Mouse (Mus musculus): ENCODE measurements around the gene Pfkfb2. TPM values are rescaled to one million over a fixed set of nuclear protein-coding genes. Genes with fewer than 3 reads are reported as not detected.

Gene Pfkfb2
- polyA plus RNA-seq, 1 experiment from 2014 or later: 15.5 TPM

DNA sequence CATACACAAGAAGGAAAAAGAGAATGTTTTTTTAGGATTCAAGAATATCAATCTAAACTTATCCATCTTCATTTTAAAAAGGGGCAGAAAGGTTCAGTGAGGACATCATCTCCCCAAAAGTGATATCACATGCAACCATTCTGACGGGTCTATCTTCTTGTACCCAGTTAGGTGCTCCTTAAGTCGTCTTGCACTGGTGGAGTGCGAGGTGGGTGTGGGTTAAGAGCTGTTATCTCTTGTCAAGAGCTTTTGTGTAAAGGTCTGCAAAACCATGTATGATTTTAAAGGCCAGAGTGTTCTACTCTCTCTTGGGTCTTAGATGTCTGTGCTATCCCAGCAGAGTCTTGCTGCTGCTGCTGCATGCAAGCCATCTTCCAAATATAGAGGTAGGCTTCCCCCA is 17.8 kb upstream of the Pfkfb2 start:
- no peaks in the 10 kb centered on the region for H3K4me1 ChIP-seq
- H3K36me3 ChIP-seq (ENCODE audit: poor library complexity, severe bottlenecking): no peaks in the 10 kb centered on the region
- no peak for ATAC-seq
- no peak overlapping the region for H3K4me2 ChIP-seq
- H3K27ac ChIP-seq: no peak overlapping the region
- 86% methylated on average over 3 of the region's 3 CpGs for WGBS
- no peak overlapping the region for H3K4me3 ChIP-seq
- H3K9ac ChIP-seq: no peak overlapping the region
- H3K27me3 ChIP-seq: no peaks in the 10 kb centered on the region
- no peaks in the 10 kb centered on the region for H3K9me3 ChIP-seq (replicated peaks)

GRCm38 (mm10) chr1:130745591-130745990 is 16.5 kb upstream of the Pfkfb2 start:
- Histone ChIP-seq H3K27ac (no peak overlapping the region), H3K36me3 (ENCODE audit: poor library complexity, severe bottlenecking) (no peaks in the 10 kb centered on the region), H3K27me3 (no peaks in the 10 kb centered on the region), H3K4me2 (no peak overlapping the region), H3K9ac (no peak overlapping the region), H3K4me1 (no peaks in the 10 kb centered on the region), H3K4me3 (no peak overlapping the region), H3K9me3 (replicated peaks) (no peaks in the 10 kb centered on the region)
- WGBS: 97% methylated on average over 3 of the region's 3 CpGs
- ATAC-seq: no peak

DNA sequence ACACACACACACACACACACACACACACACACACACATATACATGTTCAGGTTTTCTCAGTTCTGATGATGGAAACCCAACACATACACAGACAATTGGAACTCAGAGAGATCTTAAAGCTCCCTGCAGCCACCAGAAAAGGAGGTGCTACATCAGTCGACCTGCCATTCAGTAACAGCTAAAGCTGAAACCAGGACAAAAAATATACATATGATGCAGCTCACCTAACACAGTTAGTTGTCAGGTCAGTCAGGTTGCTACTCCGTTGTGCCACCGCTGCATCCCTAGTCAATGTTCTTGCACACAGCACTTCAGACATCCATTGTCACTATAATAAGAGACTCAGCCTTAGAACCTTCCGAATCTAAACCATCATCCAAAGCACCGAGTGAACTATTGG is 15.9 kb upstream of the Pfkfb2 start:
- ATAC-seq: no peak
- H3K36me3 ChIP-seq (ENCODE audit: poor library complexity, severe bottlenecking): no peaks in the 10 kb centered on the region
- no peak overlapping the region for H3K9ac ChIP-seq
- no peak overlapping the region for H3K4me3 ChIP-seq
- 85% methylated on average over 5 of the region's 5 CpGs for WGBS
- H3K27ac ChIP-seq: no peak overlapping the region
- H3K27me3 ChIP-seq: no peaks in the 10 kb centered on the region
- no peak overlapping the region for H3K4me2 ChIP-seq
- no peaks in the 10 kb centered on the region for H3K4me1 ChIP-seq
- H3K9me3 ChIP-seq (replicated peaks): no peaks in the 10 kb centered on the region

DNA sequence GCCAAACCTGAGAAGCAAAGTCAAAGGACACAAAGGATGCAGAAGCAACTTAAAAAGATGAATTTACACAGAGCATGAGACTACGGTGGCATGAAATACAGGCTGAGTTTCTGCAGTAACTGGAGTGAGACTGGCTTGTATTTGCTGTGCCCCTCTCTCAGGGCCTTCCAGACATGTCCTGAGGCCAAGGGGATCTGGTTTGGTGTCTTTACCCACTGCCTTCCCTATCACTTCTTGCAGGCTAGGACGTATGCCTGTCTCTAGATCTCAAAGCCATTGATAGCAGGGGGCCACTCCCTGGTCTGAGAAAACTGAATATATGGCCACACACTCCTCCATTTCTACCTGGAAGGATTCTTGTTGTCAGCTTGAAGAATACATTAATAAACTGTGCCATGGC is 15.2 kb upstream of the Pfkfb2 start:
- H3K4me2 ChIP-seq: no peak overlapping the region
- no peak overlapping the region for H3K27ac ChIP-seq
- 80% methylated on average over 2 of the region's 2 CpGs for WGBS
- no peak for ATAC-seq
- H3K9me3 ChIP-seq (replicated peaks): no peaks in the 10 kb centered on the region
- H3K27me3 ChIP-seq: no peaks in the 10 kb centered on the region
- H3K9ac ChIP-seq: no peak overlapping the region
- H3K4me1 ChIP-seq: no peaks in the 10 kb centered on the region
- H3K4me3 ChIP-seq: no peak overlapping the region
- no peaks in the 10 kb centered on the region for H3K36me3 ChIP-seq (ENCODE audit: poor library complexity, severe bottlenecking)

DNA sequence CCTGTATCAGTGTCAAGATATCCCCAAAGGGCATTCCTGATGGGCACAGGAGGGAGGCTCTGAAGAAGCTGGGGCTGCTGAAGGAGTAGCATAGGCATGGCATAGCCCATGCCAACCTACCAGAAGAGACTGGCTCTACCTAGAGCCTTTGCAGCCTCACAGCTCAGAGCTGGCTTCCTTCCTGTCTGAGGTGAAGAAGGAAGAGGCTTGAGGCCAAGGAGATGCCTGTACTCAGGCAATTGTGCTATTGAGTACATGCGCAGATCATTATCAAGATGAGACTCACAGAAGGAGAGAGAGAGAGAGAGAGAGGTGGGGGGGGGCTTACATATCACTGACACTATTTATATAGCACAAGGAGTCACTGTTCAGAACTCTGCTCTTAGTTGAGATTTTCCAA is 14.7 kb upstream of the Pfkfb2 start:
- H3K36me3 ChIP-seq (ENCODE audit: poor library complexity, severe bottlenecking): no peaks in the 10 kb centered on the region
- no peaks in the 10 kb centered on the region for H3K4me1 ChIP-seq
- H3K9ac ChIP-seq: no peak overlapping the region
- ATAC-seq: no peak
- 100% methylated on average over 1 of the region's 1 CpGs for WGBS
- no peak overlapping the region for H3K4me2 ChIP-seq
- H3K27ac ChIP-seq: no peak overlapping the region
- no peaks in the 10 kb centered on the region for H3K27me3 ChIP-seq
- no peaks in the 10 kb centered on the region for H3K9me3 ChIP-seq (replicated peaks)
- H3K4me3 ChIP-seq: no peak overlapping the region

GRCm38 (mm10) chr1:130742201-130742600 is 13.1 kb upstream of the Pfkfb2 start:
- no peak overlapping the region for H3K9ac ChIP-seq
- WGBS: 87% methylated on average over 7 of the region's 7 CpGs
- no peak overlapping the region for H3K4me3 ChIP-seq
- H3K27me3 ChIP-seq: no peaks in the 10 kb centered on the region
- no peaks in the 10 kb centered on the region for H3K36me3 ChIP-seq (ENCODE audit: poor library complexity, severe bottlenecking)
- H3K4me1 ChIP-seq: no peaks in the 10 kb centered on the region
- H3K4me2 ChIP-seq: no peak overlapping the region
- ATAC-seq: no peak
- H3K27ac ChIP-seq: no peak overlapping the region
- no peaks in the 10 kb centered on the region for H3K9me3 ChIP-seq (replicated peaks)

DNA sequence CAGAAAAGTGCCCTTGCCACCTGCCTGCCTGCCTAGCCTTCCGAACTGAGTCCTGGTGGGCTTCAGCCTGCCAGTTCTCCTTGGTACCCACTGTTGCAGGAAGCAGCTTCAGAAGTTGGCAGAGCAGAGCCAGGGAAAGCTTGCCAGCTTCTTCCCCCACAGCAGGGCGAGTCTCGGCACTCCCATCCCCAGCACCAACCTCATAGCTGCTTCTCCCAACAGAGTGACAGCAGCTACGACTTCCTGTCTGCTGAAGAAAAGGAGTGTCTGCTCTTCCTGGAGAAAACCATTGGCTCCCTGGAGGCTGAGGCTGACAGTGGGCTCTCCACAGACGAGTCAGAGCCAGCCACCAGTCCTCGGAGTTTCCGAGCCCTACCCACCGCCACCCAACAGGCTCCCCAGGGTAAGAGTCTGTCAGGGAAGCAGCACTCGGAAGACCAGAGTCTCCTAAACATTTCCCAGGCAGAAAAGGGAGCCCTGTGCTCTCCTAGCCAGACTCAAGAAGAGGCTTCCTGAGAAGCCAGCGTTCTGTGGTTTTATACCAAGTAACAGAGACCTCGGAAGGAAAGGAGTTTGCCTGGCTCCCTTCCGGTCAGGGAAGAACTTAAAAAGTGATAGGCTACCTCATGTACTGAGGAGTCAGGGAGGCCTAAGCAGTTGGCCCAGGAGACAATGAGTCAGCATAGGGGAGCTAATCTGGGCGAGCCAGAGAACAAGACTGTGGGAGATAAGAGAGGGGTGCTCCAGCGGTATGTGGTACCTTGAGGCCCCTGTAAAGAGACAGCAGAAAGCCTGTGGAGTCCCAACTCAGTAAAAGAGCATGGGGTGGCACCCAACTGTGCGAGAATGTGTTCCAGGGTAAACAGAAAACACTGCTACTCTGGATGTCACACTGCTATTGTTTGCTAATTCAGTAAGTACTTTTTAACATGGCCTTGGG is 12.0 kb upstream of the Pfkfb2 start:
- H3K9me3 ChIP-seq (replicated peaks): no peaks in the 10 kb centered on the region
- peak; percentile 38; the same call in 1 of the 2 replicates for ATAC-seq
- H3K4me2 ChIP-seq: no peak overlapping the region
- no peaks in the 10 kb centered on the region for H3K36me3 ChIP-seq (ENCODE audit: poor library complexity, severe bottlenecking)
- WGBS: 60% methylated on average over 15 of the region's 15 CpGs
- H3K27me3 ChIP-seq: no peaks in the 10 kb centered on the region
- no peak overlapping the region for H3K4me3 ChIP-seq
- no peak overlapping the region for H3K9ac ChIP-seq
- no peaks in the 10 kb centered on the region for H3K4me1 ChIP-seq
- no peak overlapping the region for H3K27ac ChIP-seq

DNA sequence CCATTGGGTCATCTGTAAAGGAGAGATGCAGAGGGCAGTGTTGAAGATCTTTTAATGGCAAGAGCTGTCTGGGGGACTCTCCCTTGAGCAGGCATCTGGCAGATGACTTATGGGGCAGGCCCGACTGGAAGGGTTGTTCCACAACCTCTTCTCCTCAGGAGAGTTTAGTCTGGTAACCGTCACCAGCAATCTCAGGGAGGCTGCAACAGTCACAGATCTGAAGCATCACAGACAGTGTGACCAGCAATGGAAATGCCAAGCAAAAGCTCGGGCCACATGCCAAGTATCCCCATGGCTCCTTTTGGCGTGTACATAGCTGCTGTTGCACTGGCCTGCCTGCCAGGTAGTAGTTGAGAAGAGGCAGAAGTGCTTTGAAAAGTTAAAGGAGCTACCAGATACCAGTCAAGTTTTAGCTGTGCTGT is 11.2 kb upstream of the Pfkfb2 start:
- no peak overlapping the region for H3K27ac ChIP-seq
- WGBS: 75% methylated on average over 4 of the region's 4 CpGs
- no peaks in the 10 kb centered on the region for H3K4me1 ChIP-seq
- no peak overlapping the region for H3K4me2 ChIP-seq
- ATAC-seq: no peak
- no peaks in the 10 kb centered on the region for H3K27me3 ChIP-seq
- no peaks in the 10 kb centered on the region for H3K9me3 ChIP-seq (replicated peaks)
- no peak overlapping the region for H3K9ac ChIP-seq
- H3K4me3 ChIP-seq: no peak overlapping the region
- no peaks in the 10 kb centered on the region for H3K36me3 ChIP-seq (ENCODE audit: poor library complexity, severe bottlenecking)

GRCm38 (mm10) chr1:130739636-130740035 is 10.6 kb upstream of the Pfkfb2 start:
- no peaks in the 10 kb centered on the region for H3K9me3 ChIP-seq (replicated peaks)
- no peak for ATAC-seq
- peaks cover under 1% of the 10 kb centered on the region for H3K4me1 ChIP-seq
- H3K36me3 ChIP-seq (ENCODE audit: poor library complexity, severe bottlenecking): no peaks in the 10 kb centered on the region
- H3K27ac ChIP-seq: no peak overlapping the region
- no peak overlapping the region for H3K4me2 ChIP-seq
- no peaks in the 10 kb centered on the region for H3K27me3 ChIP-seq
- no peak overlapping the region for H3K9ac ChIP-seq
- WGBS: 83% methylated on average over 3 of the region's 3 CpGs
- no peak overlapping the region for H3K4me3 ChIP-seq

DNA sequence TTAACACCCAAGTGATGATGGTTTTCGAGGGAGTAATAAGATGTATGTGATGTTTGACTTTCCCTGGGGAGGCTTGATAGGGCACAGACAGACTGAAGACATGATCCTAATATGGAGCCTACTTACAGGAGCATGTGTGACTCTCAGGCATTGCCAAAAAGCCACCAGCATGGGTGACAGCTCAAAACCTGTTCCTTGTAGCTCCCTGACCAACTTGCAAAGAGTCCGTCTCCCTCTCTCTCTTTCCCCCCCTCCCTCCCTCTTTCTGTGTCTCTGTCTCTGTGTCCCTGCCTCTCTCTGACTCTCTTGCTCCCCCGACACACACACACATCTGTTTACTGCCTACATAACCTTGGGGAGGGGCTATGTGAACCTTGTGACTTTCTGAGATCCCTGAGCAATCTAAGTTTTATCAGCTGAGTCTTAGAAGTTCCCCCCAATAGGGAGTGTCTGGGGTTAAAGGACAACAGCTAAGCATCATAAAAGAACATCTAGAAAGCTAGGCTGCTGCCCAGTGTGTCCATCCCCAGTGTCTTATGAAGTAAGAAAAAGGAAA is 9.6 kb upstream of the Pfkfb2 start:
- ATAC-seq: no peak
- WGBS: 89% methylated on average over 3 of the region's 3 CpGs
- Histone ChIP-seq H3K27ac (no peak overlapping the region), H3K4me1 (peaks cover 3% of the 10 kb centered on the region), H3K9me3 (replicated peaks) (no peaks in the 10 kb centered on the region), H3K4me2 (no peak overlapping the region), H3K36me3 (ENCODE audit: poor library complexity, severe bottlenecking) (no peaks in the 10 kb centered on the region), H3K4me3 (no peak overlapping the region), H3K27me3 (no peaks in the 10 kb centered on the region), H3K9ac (no peak overlapping the region)

GRCm38 (mm10) chr1:130737916-130738315 is 8.9 kb upstream of the Pfkfb2 start:
- ATAC-seq: no peak
- no peak overlapping the region for H3K4me2 ChIP-seq
- H3K4me1 ChIP-seq: peaks cover 3% of the 10 kb centered on the region
- no peaks in the 10 kb centered on the region for H3K36me3 ChIP-seq (ENCODE audit: poor library complexity, severe bottlenecking)
- H3K9me3 ChIP-seq (replicated peaks): no peaks in the 10 kb centered on the region
- H3K9ac ChIP-seq: no peak overlapping the region
- H3K27ac ChIP-seq: no peak overlapping the region
- WGBS: 87% methylated on average over 7 of the region's 7 CpGs
- H3K4me3 ChIP-seq: no peak overlapping the region
- no peaks in the 10 kb centered on the region for H3K27me3 ChIP-seq

- Histone ChIP-seq H3K27ac (no peak overlapping the region), H3K4me3 (no peak overlapping the region), H3K4me1 (peaks cover 3% of the 10 kb centered on the region), H3K9me3 (replicated peaks) (no peaks in the 10 kb centered on the region), H3K27me3 (no peaks in the 10 kb centered on the region), H3K4me2 (no peak overlapping the region), H3K9ac (no peak overlapping the region), H3K36me3 (ENCODE audit: poor library complexity, severe bottlenecking) (no peaks in the 10 kb centered on the region)
- ATAC-seq: no peak
- 31% methylated on average over 8 of the region's 11 CpGs for WGBS
Measured at GRCm38 (mm10) chr1:130737411-130737881, 8.4 kb upstream of the Pfkfb2 start.

Data from forebrain, embryonic 13.5 days (tissue).